Comparison of ENCODE assay signal across 11 mouse cellular contexts in the genomic region with DNA sequence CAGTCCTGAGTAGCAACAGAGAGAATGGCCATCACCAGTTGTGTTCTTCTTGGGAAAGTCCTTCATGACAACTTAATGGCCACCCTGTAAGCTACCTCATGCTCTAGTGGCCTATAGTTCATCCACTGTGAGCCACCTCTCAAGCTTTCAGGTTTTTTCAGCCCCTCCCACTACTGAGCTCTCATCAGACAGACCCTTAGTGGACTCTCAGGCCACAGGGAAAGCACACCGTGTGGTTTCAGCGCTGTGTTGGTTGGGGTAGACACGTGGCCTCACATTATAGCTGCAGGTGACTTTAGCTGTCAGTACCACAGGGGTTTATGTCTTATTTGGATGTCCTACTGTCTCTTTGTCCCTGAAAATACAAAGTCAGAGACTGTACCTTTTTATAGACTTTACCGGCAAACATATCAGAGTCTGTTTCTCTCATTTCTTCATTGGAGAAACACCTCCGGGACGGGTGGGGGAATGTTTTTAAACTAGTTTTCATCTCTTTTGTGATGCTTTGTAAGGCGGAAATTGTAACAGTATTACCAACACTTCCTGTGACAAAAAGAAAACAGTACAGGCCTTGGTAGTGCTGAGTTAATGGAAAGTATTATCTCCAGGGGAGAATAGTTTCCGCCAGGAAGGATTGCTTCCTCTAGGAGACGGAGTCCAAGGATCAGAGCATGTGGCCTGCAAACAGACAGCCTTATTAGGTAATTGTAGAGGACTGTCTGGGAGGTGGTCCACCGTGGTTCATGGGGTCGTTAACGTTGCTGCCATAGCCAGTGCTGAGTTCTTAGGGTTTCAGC. TPM values are rescaled to one million over a fixed set of nuclear protein-coding genes. Genes with fewer than 3 reads are reported as not detected.
DNase-seq lines count a peak whose midpoint lies in the region; ATAC-seq and TF ChIP-seq lines count a peak whose summit lies in the region.
"Had no signal": no experiment of that assay in that cellular context is flagged by ENCODE, and none has a peak within 500 bp of the region (broad histone marks: within the 10 kb centered on the region; RNA-seq: fewer than 3 reads in every experiment).

No protein-coding gene starts in this region.

- TF ChIP-seq EP300 in heart, postnatal 0 days (IDR thresholded peaks at IDR 0.05; ENCODE audit: low read depth): no peak
- no peak for TF ChIP-seq EP300 in stomach, postnatal 0 days (optimal IDR thresholded peaks at IDR 0.05)

- H3K4me3 ChIP-seq in midbrain, embryonic 16.5 days (ENCODE audit: low read depth, low read length): no peak overlapping the region
- no peak overlapping the region for H3K4me3 ChIP-seq in midbrain, embryonic 10.5 days
- H3K4me3 ChIP-seq in heart, postnatal 0 days (ENCODE audit: low read depth, low read length): no peak overlapping the region
- no peak overlapping the region for H3K4me3 ChIP-seq in stomach, postnatal 0 days (ENCODE audit: low read depth, low read length)
- H3K4me3 ChIP-seq: erythroblast, embryonic 14.5 days had no signal

- H3K27me3 ChIP-seq in midbrain, embryonic 16.5 days (ENCODE audit: control insufficient read depth, insufficient read depth, low read depth, low read length): no peaks in the 10 kb centered on the region
- no peaks in the 10 kb centered on the region for H3K27me3 ChIP-seq in midbrain, embryonic 10.5 days (ENCODE audit: low read depth, poor library complexity, severe bottlenecking)
- no peaks in the 10 kb centered on the region for H3K27me3 ChIP-seq in heart, postnatal 0 days (ENCODE audit: control insufficient read depth, insufficient read depth, low read length)
- H3K27me3 ChIP-seq in stomach, postnatal 0 days (ENCODE audit: control insufficient read depth, insufficient read depth, low read length): no peaks in the 10 kb centered on the region

- DNase-seq in heart, adult 9 months (ENCODE audit: low spot score in 2 of 2): peak; percentile 53 to 76
- DNase-seq in heart, postnatal 4 days: no peak
- no peak for DNase-seq in midbrain, embryonic 10.5 days (ENCODE audit: low spot score)
- DNase-seq in heart, postnatal 0 days (ENCODE audit: low spot score): peak; percentile 62
- no peak for DNase-seq in stomach, postnatal 0 days (ENCODE audit: low spot score)
- no peak for DNase-seq in testis, postnatal 10 days (ENCODE audit: low spot score)
- no peak for DNase-seq in layer of hippocampus, adult 8-10 months (ENCODE audit: low spot score in 2 of 2)
- DNase-seq: cerebellum, adult 18-20 months; gastrocnemius, postnatal 36 days had no signal

- 0 out of 2 replicates have a peak, but pooled peaks have one; percentile 37 for ATAC-seq in midbrain, embryonic 16.5 days
- ATAC-seq in heart, postnatal 0 days (ENCODE audit: insufficient read depth, low read depth): peak; percentile 39; the same call in 1 of the 2 replicates
- ATAC-seq in stomach, postnatal 0 days (ENCODE audit: low FRiP score, low TSS enrichment): no peak

- no peaks in the 10 kb centered on the region for H3K9me3 ChIP-seq in midbrain, embryonic 16.5 days (replicated peaks; ENCODE audit: control insufficient read depth, low read length, poor library complexity, severe bottlenecking)
- no peaks in the 10 kb centered on the region for H3K9me3 ChIP-seq in midbrain, embryonic 10.5 days (replicated peaks)
- no peaks in the 10 kb centered on the region for H3K9me3 ChIP-seq in heart, postnatal 0 days (replicated peaks; ENCODE audit: control insufficient read depth, low read length)
- H3K9me3 ChIP-seq in stomach, postnatal 0 days (ENCODE audit: control insufficient read depth, low read length): no peaks in the 10 kb centered on the region

- no peak overlapping the region for H3K4me2 ChIP-seq in midbrain, embryonic 16.5 days (ENCODE audit: low read length)
- H3K4me2 ChIP-seq in heart, postnatal 0 days (ENCODE audit: low read depth, low read length): no peak overlapping the region
- H3K4me2 ChIP-seq in stomach, postnatal 0 days (replicated peaks; ENCODE audit: low read depth): no peak overlapping the region

- H3K27ac ChIP-seq in midbrain, embryonic 16.5 days (ENCODE audit: low read length): no peak overlapping the region
- no peak overlapping the region for H3K27ac ChIP-seq in midbrain, embryonic 10.5 days (replicated peaks)
- H3K27ac ChIP-seq in heart, postnatal 0 days (ENCODE audit: low read depth): peak overlapping the region; percentile 64
- H3K27ac ChIP-seq in stomach, postnatal 0 days (replicated peaks): 0 out of 2 replicates have a peak overlapping the region, but pooled peaks have one; percentile 8

- peaks cover 2% of the 10 kb centered on the region for H3K4me1 ChIP-seq in midbrain, embryonic 16.5 days (ENCODE audit: control insufficient read depth, insufficient read depth, low read length)
- peaks cover 28% of the 10 kb centered on the region for H3K4me1 ChIP-seq in midbrain, embryonic 10.5 days
- peaks cover 42% of the 10 kb centered on the region for H3K4me1 ChIP-seq in heart, postnatal 0 days (ENCODE audit: control insufficient read depth, insufficient read depth)
- H3K4me1 ChIP-seq in stomach, postnatal 0 days (replicated peaks; ENCODE audit: control insufficient read depth, insufficient read depth): peaks cover 11% of the 10 kb centered on the region

- no peaks in the 10 kb centered on the region for H3K36me3 ChIP-seq in midbrain, embryonic 16.5 days (ENCODE audit: control insufficient read depth, insufficient read depth, low read length)
- H3K36me3 ChIP-seq in midbrain, embryonic 10.5 days: peaks cover 21% of the 10 kb centered on the region; the same call in 1 of the 2 replicates
- H3K36me3 ChIP-seq in heart, postnatal 0 days (replicated peaks; ENCODE audit: control insufficient read depth, insufficient read depth, low read length): no peaks in the 10 kb centered on the region
- no peaks in the 10 kb centered on the region for H3K36me3 ChIP-seq in stomach, postnatal 0 days (ENCODE audit: control insufficient read depth, insufficient read depth, low read length)

- no peak overlapping the region for H3K9ac ChIP-seq in midbrain, embryonic 16.5 days (ENCODE audit: low read depth, low read length)
- H3K9ac ChIP-seq in heart, postnatal 0 days (replicated peaks; ENCODE audit: low read depth, low read length): no peak overlapping the region
- no peak overlapping the region for H3K9ac ChIP-seq in stomach, postnatal 0 days (ENCODE audit: low read length)

- TF ChIP-seq CTCF in heart, postnatal 0 days (IDR thresholded peaks at IDR 0.05; ENCODE audit: low read depth): no peak
- no peak for TF ChIP-seq CTCF in stomach, postnatal 0 days (IDR thresholded peaks at IDR 0.05; ENCODE audit: low read depth)

- 70% methylated on average over 12 of the region's 12 CpGs for WGBS in midbrain, embryonic 16.5 days
- WGBS in midbrain, embryonic 10.5 days: 84% methylated on average over 12 of the region's 12 CpGs
- 50% methylated on average over 12 of the region's 12 CpGs for WGBS in heart, postnatal 0 days
- 76% methylated on average over 12 of the region's 12 CpGs for WGBS in stomach, postnatal 0 days

RNA-seq across cellular contexts. Expression of gene Cblb, which starts 33.5 kb away (rescaled TPM):
- 10 to 100 TPM; 15.4 to 17.2 TPM for total RNA-seq in heart, postnatal 4 days (2021)
- polyA plus RNA-seq in midbrain, embryonic 16.5 days (2015; fragmentation: Nextera tagmentation; extraction: Ambion mirVana): 10.4 and 12.0 TPM in 2 replicates
- 28.3 and 33.5 TPM in 2 replicates for polyA plus RNA-seq in midbrain, embryonic 10.5 days (2016; fragmentation: Nextera tagmentation; extraction: Ambion mirVana)
- 9.2 and 10.4 TPM in 2 replicates for total RNA-seq in heart, postnatal 0 days (2014; rRNA removed; ENCODE audit: low replicate concordance)
- 3.4 and 3.9 TPM in 2 replicates for polyA plus RNA-seq in heart, postnatal 0 days (2015; fragmentation: Nextera tagmentation; extraction: Ambion mirVana)
- polyA plus RNA-seq in stomach, postnatal 0 days (2015; fragmentation: Nextera tagmentation; extraction: Ambion mirVana): 4.0 and 4.3 TPM in 2 replicates
- total RNA-seq in layer of hippocampus, adult 8-10 months (2022): 10 to 100 TPM; 24.8 to 34.7 (median 32.1) TPM

Comparison
In these comparisons a context has a peak if more than half of its experiments do, and no peak if none do; other contexts are left out.
1. DNase-seq: peak in heart, adult 9 months (2 of 2) and heart, postnatal 0 days (single experiment); none in heart, postnatal 4 days (single experiment), midbrain, embryonic 10.5 days (single experiment), stomach, postnatal 0 days (single experiment), testis, postnatal 10 days (single experiment) and layer of hippocampus, adult 8-10 months (0 of 2).
2. H3K27ac ChIP-seq: peak in heart, postnatal 0 days (single experiment) and stomach, postnatal 0 days (single experiment); none in midbrain, embryonic 16.5 days (single experiment) and midbrain, embryonic 10.5 days (single experiment).